8 mouse cellular contexts compared by ENCODE assay signal in genomic region chr4:117119636-117120035, GRCm38 (mm10). TPM values are rescaled to one million over a fixed set of nuclear protein-coding genes. Genes with fewer than 3 reads are reported as not detected.
DNase-seq lines count a peak whose midpoint lies in the region; ATAC-seq and TF ChIP-seq lines count a peak whose summit lies in the region.

No protein-coding gene starts in this region.

- peak overlapping the region; percentile 83 for H3K9ac ChIP-seq in heart, embryonic 11.5 days (ENCODE audit: low read depth, low read length)
- H3K9ac ChIP-seq in ES-Bruce4 (ENCODE audit: low read depth, poor library complexity, severe bottlenecking) = peak overlapping the region; percentile 82
- H3K9ac ChIP-seq in forebrain, embryonic 16.5 days (replicated peaks; ENCODE audit: low read depth, low read length) = peak overlapping the region; percentile 80
- peak overlapping the region; percentile 51; the same call in 1 of the 2 replicates for H3K9ac ChIP-seq in liver, postnatal 0 days (replicated peaks)

- ATAC-seq in heart, embryonic 11.5 days (replicated peaks; ENCODE audit: insufficient number of reproducible peaks, low FRiP score, low TSS enrichment) = no peak
- no peak for ATAC-seq in forebrain, embryonic 16.5 days
- no peak for ATAC-seq in liver, postnatal 0 days

- DNase-seq in heart, postnatal 4 days = no peak
- no peak for DNase-seq in liver, postnatal 0 days
- no peak for DNase-seq in right cerebral cortex, postnatal 14 days
- DNase-seq in adrenal gland, postnatal 36 days = no peak
- no peak for DNase-seq in embryo, embryonic 9.5 days (ENCODE audit: extremely low spot score)

- TF ChIP-seq EP300 in ES-Bruce4 (IDR thresholded peaks at IDR 0.05; ENCODE audit: insufficient read depth, low read depth, low read length) = no peak
- TF ChIP-seq EP300 in liver, postnatal 0 days (IDR thresholded peaks at IDR 0.05; ENCODE audit: low read depth) = no peak

- peak overlapping the region; percentile 100 for H3K4me2 ChIP-seq in heart, embryonic 11.5 days
- H3K4me2 ChIP-seq in forebrain, embryonic 16.5 days (ENCODE audit: low read length) = peak overlapping the region; percentile 92
- peak overlapping the region; percentile 93 for H3K4me2 ChIP-seq in liver, postnatal 0 days (ENCODE audit: low read depth, low read length)

- TF ChIP-seq POLR2A in ES-Bruce4 (IDR thresholded peaks at IDR 0.05; ENCODE audit: insufficient read depth, low read length) = no peak

- H3K4me1 ChIP-seq in heart, embryonic 11.5 days (ENCODE audit: control insufficient read depth, insufficient read depth, low read length) = peaks cover 8% of the 10 kb centered on the region; the same call in 1 of the 2 replicates
- H3K4me1 ChIP-seq in ES-Bruce4 (ENCODE audit: control insufficient read depth, insufficient read depth, low read length) = peaks cover 2% of the 10 kb centered on the region
- peaks cover 6% of the 10 kb centered on the region for H3K4me1 ChIP-seq in forebrain, embryonic 16.5 days (replicated peaks; ENCODE audit: control insufficient read depth, insufficient read depth, low read length)
- peaks cover 19% of the 10 kb centered on the region for H3K4me1 ChIP-seq in liver, postnatal 0 days (ENCODE audit: insufficient read depth)

- H3K27me3 ChIP-seq in heart, embryonic 11.5 days (ENCODE audit: control insufficient read depth, insufficient read depth, low read length) = no peaks in the 10 kb centered on the region
- no peaks in the 10 kb centered on the region for H3K27me3 ChIP-seq in ES-Bruce4 (ENCODE audit: control insufficient read depth, insufficient read depth, low read length, poor library complexity, severe bottlenecking)
- H3K27me3 ChIP-seq in forebrain, embryonic 16.5 days (replicated peaks; ENCODE audit: control insufficient read depth, insufficient read depth, low read length) = no peaks in the 10 kb centered on the region
- H3K27me3 ChIP-seq in liver, postnatal 0 days (ENCODE audit: insufficient read depth, low read length) = no peaks in the 10 kb centered on the region

- peak overlapping the region; percentile 54 for H3K4me3 ChIP-seq in heart, embryonic 11.5 days (ENCODE audit: low read depth, low read length)
- H3K4me3 ChIP-seq in ES-Bruce4 (ENCODE audit: low read depth, low read length) = peak overlapping the region; percentile 90
- H3K4me3 ChIP-seq in forebrain, embryonic 16.5 days (replicated peaks; ENCODE audit: low read length) = peak overlapping the region; percentile 75
- peak overlapping the region; percentile 59 for H3K4me3 ChIP-seq in liver, postnatal 0 days (ENCODE audit: low read depth, low read length)

- no peak for TF ChIP-seq CTCF in ES-Bruce4 (IDR thresholded peaks at IDR 0.05; ENCODE audit: low read depth, low read length)
- no peak for TF ChIP-seq CTCF in liver, postnatal 0 days (IDR thresholded peaks at IDR 0.05; ENCODE audit: low read depth)

- peak overlapping the region; percentile 89; the same call in 1 of the 2 replicates for H3K27ac ChIP-seq in heart, embryonic 11.5 days (ENCODE audit: low read depth, low read length)
- peak overlapping the region; percentile 97 for H3K27ac ChIP-seq in ES-Bruce4 (ENCODE audit: insufficient read depth, low read length)
- peak overlapping the region; percentile 93 for H3K27ac ChIP-seq in forebrain, embryonic 16.5 days (ENCODE audit: low read length)
- H3K27ac ChIP-seq in liver, postnatal 0 days (ENCODE audit: low read depth) = peak overlapping the region; percentile 77

- H3K36me3 ChIP-seq in heart, embryonic 11.5 days (ENCODE audit: control insufficient read depth, insufficient read depth, low read length) = no peaks in the 10 kb centered on the region
- H3K36me3 ChIP-seq in ES-Bruce4 (ENCODE audit: control insufficient read depth, insufficient read depth, low read length, poor library complexity, severe bottlenecking) = peaks cover 4% of the 10 kb centered on the region; the same call in 1 of the 2 replicates
- H3K36me3 ChIP-seq in forebrain, embryonic 16.5 days (ENCODE audit: control insufficient read depth, insufficient read depth) = no peaks in the 10 kb centered on the region
- H3K36me3 ChIP-seq in liver, postnatal 0 days (replicated peaks; ENCODE audit: insufficient read depth, low read length) = no peaks in the 10 kb centered on the region

- no peaks in the 10 kb centered on the region for H3K9me3 ChIP-seq in heart, embryonic 11.5 days (replicated peaks; ENCODE audit: control insufficient read depth, low read length)
- H3K9me3 ChIP-seq in ES-Bruce4 (replicated peaks; ENCODE audit: control insufficient read depth, insufficient read depth, low read length, poor library complexity, severe bottlenecking) = no peaks in the 10 kb centered on the region
- no peaks in the 10 kb centered on the region for H3K9me3 ChIP-seq in forebrain, embryonic 16.5 days (ENCODE audit: control insufficient read depth, low read length)
- H3K9me3 ChIP-seq in liver, postnatal 0 days (ENCODE audit: low read length) = no peaks in the 10 kb centered on the region

- WGBS in heart, embryonic 11.5 days (ENCODE audit: insufficient replicate concordance) = 70% methylated on average over 5 of the region's 5 CpGs
- 78% methylated on average over 5 of the region's 5 CpGs for WGBS in forebrain, embryonic 16.5 days
- WGBS in liver, postnatal 0 days (ENCODE audit: insufficient replicate concordance) = 82% methylated on average over 5 of the region's 5 CpGs

RNA-seq across cellular contexts. Expression of gene Btbd19, which starts 5.9 kb away (rescaled TPM):
- polyA plus RNA-seq in heart, embryonic 11.5 days (2014; fragmentation: Nextera tagmentation; extraction: Ambion mirVana) = 2.2 and 4.0 TPM in 2 replicates
- total RNA-seq in heart, postnatal 4 days (2021) = 1 to 10 TPM; 4.6 to 5.9 TPM
- polyA plus RNA-seq in ES-Bruce4 (2011; ENCODE audit: insufficient read depth, insufficient read length, low read depth, missing spikeins) = 60.9 and 65.8 TPM in 2 replicates
- polyA plus RNA-seq in forebrain, embryonic 16.5 days (2015; fragmentation: Nextera tagmentation; extraction: Ambion mirVana) = 4.3 and 4.8 TPM in 2 replicates
- polyA plus RNA-seq in liver, postnatal 0 days (2015; fragmentation: Nextera tagmentation; extraction: Ambion mirVana) = 2.3 and 2.5 TPM in 2 replicates
- 1 to 10 TPM; 7.0 to 7.9 TPM for total RNA-seq in adrenal gland, postnatal 36 days (2021)

RNA-seq across cellular contexts. Expression of gene Tctex1d4, which starts 7.0 kb away (rescaled TPM):
- not detected in 2 replicates for polyA plus RNA-seq in heart, embryonic 11.5 days (2014; fragmentation: Nextera tagmentation; extraction: Ambion mirVana)
- not detected for total RNA-seq in heart, postnatal 4 days (2021)
- polyA plus RNA-seq in ES-Bruce4 (2011; ENCODE audit: insufficient read depth, insufficient read length, low read depth, missing spikeins) = not detected in 2 replicates
- 0.35 and 0.53 TPM in 2 replicates for polyA plus RNA-seq in forebrain, embryonic 16.5 days (2015; fragmentation: Nextera tagmentation; extraction: Ambion mirVana)
- polyA plus RNA-seq in liver, postnatal 0 days (2015; fragmentation: Nextera tagmentation; extraction: Ambion mirVana) = 0.33 TPM in 1 of 2 replicates, not detected in the other
- not detected for total RNA-seq in adrenal gland, postnatal 36 days (2021)

RNA-seq across cellular contexts. Expression of gene Plk3, which starts 14.1 kb away (rescaled TPM):
- 0.99 and 1.3 TPM in 2 replicates for polyA plus RNA-seq in heart, embryonic 11.5 days (2014; fragmentation: Nextera tagmentation; extraction: Ambion mirVana)
- total RNA-seq in heart, postnatal 4 days (2021) = 1 to 10 TPM; 5.0 to 5.8 TPM
- 12.1 and 12.5 TPM in 2 replicates for polyA plus RNA-seq in ES-Bruce4 (2011; ENCODE audit: insufficient read depth, insufficient read length, low read depth, missing spikeins)
- 9.6 and 10.2 TPM in 2 replicates for polyA plus RNA-seq in forebrain, embryonic 16.5 days (2015; fragmentation: Nextera tagmentation; extraction: Ambion mirVana)
- polyA plus RNA-seq in liver, postnatal 0 days (2015; fragmentation: Nextera tagmentation; extraction: Ambion mirVana) = 4.8 TPM in 2 replicates
- 10 to 100 TPM; 12.8 to 44.6 TPM for total RNA-seq in adrenal gland, postnatal 36 days (2021)

RNA-seq across cellular contexts. Expression of gene Ptch2, which starts 23.8 kb away (rescaled TPM):
- polyA plus RNA-seq in heart, embryonic 11.5 days (2014; fragmentation: Nextera tagmentation; extraction: Ambion mirVana) = 2.2 and 2.4 TPM in 2 replicates
- 1 to 10 TPM; 4.0 to 5.0 TPM for total RNA-seq in heart, postnatal 4 days (2021)
- polyA plus RNA-seq in ES-Bruce4 (2011; ENCODE audit: insufficient read depth, insufficient read length, low read depth, missing spikeins) = 4.5 and 5.7 TPM in 2 replicates
- polyA plus RNA-seq in forebrain, embryonic 16.5 days (2015; fragmentation: Nextera tagmentation; extraction: Ambion mirVana) = 2.9 and 5.5 TPM in 2 replicates
- polyA plus RNA-seq in liver, postnatal 0 days (2015; fragmentation: Nextera tagmentation; extraction: Ambion mirVana) = 0.43 and 0.52 TPM in 2 replicates
- total RNA-seq in adrenal gland, postnatal 36 days (2021) = 1 to 10 TPM; 3.5 to 4.5 TPM

RNA-seq across cellular contexts. Expression of gene Rps8, which starts 36.4 kb away (rescaled TPM):
- polyA plus RNA-seq in heart, embryonic 11.5 days (2014; fragmentation: Nextera tagmentation; extraction: Ambion mirVana) = 764 and 894 TPM in 2 replicates
- total RNA-seq in heart, postnatal 4 days (2021) = 100 to 1,000 TPM; 952 to 961 TPM
- 2,253 and 2,515 TPM in 2 replicates for polyA plus RNA-seq in ES-Bruce4 (2011; ENCODE audit: insufficient read depth, insufficient read length, low read depth, missing spikeins)
- 418 and 427 TPM in 2 replicates for polyA plus RNA-seq in forebrain, embryonic 16.5 days (2015; fragmentation: Nextera tagmentation; extraction: Ambion mirVana)
- polyA plus RNA-seq in liver, postnatal 0 days (2015; fragmentation: Nextera tagmentation; extraction: Ambion mirVana) = 543 and 557 TPM in 2 replicates
- 1,000 to 10,000 TPM; 1,017 to 1,149 TPM for total RNA-seq in adrenal gland, postnatal 36 days (2021)

Comparison
In these comparisons a context has a peak if more than half of its experiments do, and no peak if none do; other contexts are left out.
1. RNA of gene Btbd19, which starts 5.9 kb away (polyA plus RNA-seq): 60.9 to 65.8 TPM in ES-Bruce4; 4.3 to 4.8 TPM in forebrain, embryonic 16.5 days, 2.2 to 4.0 TPM in heart, embryonic 11.5 days and 2.3 to 2.5 TPM in liver, postnatal 0 days; every median in the first group is over 10 times any median in the second.
2. Peak in every context shown above with its lines, with median percentiles within 50 percentile points of each other: H3K27ac ChIP-seq, H3K4me2 ChIP-seq, H3K4me3 ChIP-seq and H3K9ac ChIP-seq.